Mouse (Mus musculus): ENCODE data around the gene Slc5a5. TPM values are rescaled to one million over a fixed set of nuclear protein-coding genes. Genes with fewer than 3 reads are reported as not detected.
A peak's percentile ranks its signal among the peaks of the same experiment; 100 is the strongest.
"Not testable (repeated sequence)": the region's sequence is repeated elsewhere in the genome, so short reads cannot be mapped to it uniquely, and the experiment has no call there.

Gene Slc5a5
- polyA plus RNA-seq, 1 experiment, result 0.13 TPM

- Histone ChIP-seq H3K4me3 (ENCODE audit: insufficient read depth, poor library complexity, severe bottlenecking) (peak within 1 kb of the TSS; percentile 82), H3K27me3 (ENCODE audit: control insufficient read depth, insufficient read depth, insufficient read length) (no peaks in the 10 kb centered on the region), H3ac (ENCODE audit: control insufficient read depth, insufficient read length, low read depth) (peak within 1 kb of the TSS; percentile 100), H3K79me2 (ENCODE audit: control insufficient read depth, insufficient read depth) (peaks cover 27% of the 10 kb centered on the region), H3K79me3 (ENCODE audit: low read depth) (peaks cover 13% of the 10 kb centered on the region), H3K36me3 (ENCODE audit: control insufficient read depth, insufficient read depth) (peaks cover 38% of the 10 kb centered on the region)
- no peak for TF ChIP-seq CTCF (IDR thresholded peaks at IDR 0.05; ENCODE audit: control insufficient read depth, insufficient read depth, insufficient read length)
- TF ChIP-seq MAX (IDR thresholded peaks at IDR 0.05), result peak; percentile 95
- TF ChIP-seq MYOG (IDR thresholded peaks at IDR 0.05; ENCODE audit: control insufficient read depth, extremely low read depth, insufficient read length), result no peak
Observed at GRCm38 (mm10) chr8:70897021-70897680, 4.6 kb upstream of the Slc5a5 start, which contains the start of gene Rpl18a. TSS of gene Rpl18a (minus strand) at chr8:70897412.

GRCm38 (mm10) chr8:70896316-70897020 is 3.9 kb upstream of the Slc5a5 start:
- TF ChIP-seq CEBPB (IDR thresholded peaks at IDR 0.05; ENCODE audit: low read depth), result no peak
- TF ChIP-seq MYOG (IDR thresholded peaks at IDR 0.05; ENCODE audit: control insufficient read depth, extremely low read depth, insufficient read length), result no peak
- TF ChIP-seq MAX (IDR thresholded peaks at IDR 0.05), result peak; percentile 19
- Histone ChIP-seq H3ac (ENCODE audit: control insufficient read depth, insufficient read length, low read depth) (peak overlapping the region; percentile 100), H3K36me3 (ENCODE audit: control insufficient read depth, insufficient read depth) (peaks cover 38% of the 10 kb centered on the region)

GRCm38 (mm10) chr8:70895571-70896259 is 3.2 kb upstream of the Slc5a5 start:
- Histone ChIP-seq H3K79me2 (ENCODE audit: control insufficient read depth, insufficient read depth) (peaks cover 27% of the 10 kb centered on the region), H3K79me3 (ENCODE audit: low read depth) (peaks cover 13% of the 10 kb centered on the region), H3ac (ENCODE audit: control insufficient read depth, insufficient read length, low read depth) (peak overlapping the region; percentile 97), H3K4me3 (ENCODE audit: insufficient read depth, poor library complexity, severe bottlenecking) (peak overlapping the region; percentile 82), H3K36me3 (ENCODE audit: control insufficient read depth, insufficient read depth) (peaks cover 38% of the 10 kb centered on the region)
- H3K27me3 ChIP-seq (ENCODE audit: control insufficient read depth, insufficient read depth, insufficient read length), result not testable (repeated sequence)

More at GRCm38 (mm10) chr8:70896316-70897020, 3.9 kb upstream of the Slc5a5 start:
- Histone ChIP-seq H3K27me3 (ENCODE audit: control insufficient read depth, insufficient read depth, insufficient read length) (no peaks in the 10 kb centered on the region), H3K4me3 (ENCODE audit: insufficient read depth, poor library complexity, severe bottlenecking) (peak overlapping the region; percentile 82), H3K79me3 (ENCODE audit: low read depth) (peaks cover 13% of the 10 kb centered on the region), H3K79me2 (ENCODE audit: control insufficient read depth, insufficient read depth) (peaks cover 27% of the 10 kb centered on the region)

- H3K79me3 ChIP-seq (ENCODE audit: low read depth), result peaks cover 13% of the 10 kb centered on the region
- no peaks in the 10 kb centered on the region for H3K27me3 ChIP-seq (ENCODE audit: control insufficient read depth, insufficient read depth, insufficient read length)
- peak overlapping the region; percentile 82 for H3K4me3 ChIP-seq (ENCODE audit: insufficient read depth, poor library complexity, severe bottlenecking)
- H3ac ChIP-seq (ENCODE audit: control insufficient read depth, insufficient read length, low read depth), result peak overlapping the region; percentile 59
- TF ChIP-seq MAX (IDR thresholded peaks at IDR 0.05) (no peak), CEBPB (IDR thresholded peaks at IDR 0.05; ENCODE audit: low read depth) (no peak), MYOD1 (IDR thresholded peaks at IDR 0.05; ENCODE audit: control insufficient read depth, insufficient read length, low read depth) (no peak), CTCF (IDR thresholded peaks at IDR 0.05; ENCODE audit: control insufficient read depth, insufficient read depth, insufficient read length) (no peak), MYOG (IDR thresholded peaks at IDR 0.05; ENCODE audit: control insufficient read depth, extremely low read depth, insufficient read length) (no peak), FOSL1 (IDR thresholded peaks at IDR 0.05; ENCODE audit: insufficient read depth, low read length, poor library complexity, severe bottlenecking) (no peak), USF1 (IDR thresholded peaks at IDR 0.05; ENCODE audit: low read depth) (no peak)
- H3K79me2 ChIP-seq (ENCODE audit: control insufficient read depth, insufficient read depth), result peaks cover 27% of the 10 kb centered on the region
- peaks cover 38% of the 10 kb centered on the region for H3K36me3 ChIP-seq (ENCODE audit: control insufficient read depth, insufficient read depth)
Observed at GRCm38 (mm10) chr8:70894771-70895545, 2.4 kb upstream of the Slc5a5 start.

GRCm38 (mm10) chr8:70894385-70894720 is 1.8 kb upstream of the Slc5a5 start:
- Histone ChIP-seq H3K79me2 (ENCODE audit: control insufficient read depth, insufficient read depth) (peaks cover 27% of the 10 kb centered on the region), H3K36me3 (ENCODE audit: control insufficient read depth, insufficient read depth) (peaks cover 38% of the 10 kb centered on the region), H3K79me3 (ENCODE audit: low read depth) (peaks cover 13% of the 10 kb centered on the region), H3K4me3 (ENCODE audit: insufficient read depth, poor library complexity, severe bottlenecking) (no peak overlapping the region), H3ac (ENCODE audit: control insufficient read depth, insufficient read length, low read depth) (no peak overlapping the region), H3K27me3 (ENCODE audit: control insufficient read depth, insufficient read depth, insufficient read length) (no peaks in the 10 kb centered on the region)
- TF ChIP-seq CEBPB (IDR thresholded peaks at IDR 0.05; ENCODE audit: low read depth) (no peak), MYOG (IDR thresholded peaks at IDR 0.05; ENCODE audit: control insufficient read depth, extremely low read depth, insufficient read length) (no peak)
